Mouse (Mus musculus) monocyte, adult 2 months (primary cell): ENCODE data around the gene Gas6.

Experiments used
- DNase-seq, 2 experiments: peaks; one replicate each; pipeline ENCODE4 v3.0.0; 2022; ENCODE audit warnings: low spot score in 2 of 2, low read depth in 1 of 2

The Gas6 gene

GRCm38 (mm10) chr8:13506849-13507248, 12.6 kb upstream of the Gas6 start:
- no peak for DNase-seq

DNA sequence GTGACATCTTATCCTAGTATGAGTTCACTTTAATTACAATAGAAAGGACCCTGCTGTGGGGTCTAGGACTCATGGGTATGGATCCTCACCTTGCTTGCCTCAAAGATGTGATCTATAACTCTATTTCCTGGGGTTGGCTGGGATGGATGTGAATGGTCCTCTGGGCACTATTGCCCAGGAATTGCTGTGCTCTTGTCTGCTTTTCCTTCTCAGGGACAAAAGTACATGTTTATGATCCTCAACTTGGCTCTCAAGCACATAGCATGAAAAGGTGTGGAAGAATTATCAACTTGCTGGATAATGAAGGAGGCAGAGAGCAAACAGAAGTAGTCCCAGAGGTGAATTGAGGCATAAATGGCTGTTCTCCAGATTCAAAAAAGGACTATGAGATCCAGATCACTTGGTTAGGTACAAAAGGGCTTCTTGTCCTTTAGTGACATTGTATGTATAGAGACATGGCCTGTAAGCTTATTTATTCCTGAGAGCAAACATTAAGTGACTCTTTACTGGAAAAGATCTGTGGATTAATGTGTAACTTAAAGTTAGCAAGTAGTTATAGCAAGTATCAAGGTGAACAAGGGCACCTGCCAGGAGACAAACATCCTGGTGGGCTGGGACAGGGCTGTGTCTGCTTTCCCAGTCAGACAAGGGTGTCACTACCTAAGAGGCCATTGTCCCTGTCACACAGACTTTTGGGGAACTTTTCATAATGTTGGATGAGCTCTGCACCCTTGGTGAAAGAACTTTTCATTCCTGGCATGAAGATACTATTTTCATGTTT, 10.8 kb upstream of the Gas6 start:
- no peak for DNase-seq

DNA sequence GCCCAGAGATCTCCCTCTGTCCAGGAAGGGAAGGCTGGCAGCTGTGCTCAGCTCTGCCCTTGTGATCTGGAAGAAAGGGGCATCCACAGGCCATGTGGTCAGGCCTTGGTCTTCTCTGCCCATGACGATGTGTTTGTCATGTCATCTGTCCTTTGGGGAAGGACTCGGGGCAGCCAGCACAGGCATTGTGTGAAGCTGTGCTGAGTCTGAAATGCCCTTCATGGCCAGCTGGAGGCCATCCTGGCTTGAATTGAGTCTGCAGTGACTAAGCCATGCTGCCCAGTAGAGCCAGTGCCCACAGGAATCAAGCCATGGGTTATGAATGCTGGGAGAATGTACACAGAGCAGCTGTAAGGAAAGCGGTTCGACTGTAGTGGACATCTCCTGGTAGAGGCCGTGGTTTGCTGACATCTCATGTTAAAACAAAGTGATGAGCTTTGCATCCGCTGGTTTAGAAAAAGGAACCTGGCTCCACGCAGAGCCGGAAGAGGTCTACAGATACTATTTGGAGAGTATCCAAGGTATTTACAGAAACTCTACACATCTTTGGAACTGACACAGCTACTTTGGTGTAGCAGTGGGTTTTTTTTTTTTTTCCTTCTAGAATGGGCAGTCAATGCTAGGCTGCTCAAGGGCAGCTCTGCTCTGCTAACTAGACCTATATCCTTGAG, 9.8 kb upstream of the Gas6 start:
- no peak for DNase-seq

- no peak for DNase-seq
Observed at GRCm38 (mm10) chr8:13501221-13501620, 6.9 kb upstream of the Gas6 start.

DNA sequence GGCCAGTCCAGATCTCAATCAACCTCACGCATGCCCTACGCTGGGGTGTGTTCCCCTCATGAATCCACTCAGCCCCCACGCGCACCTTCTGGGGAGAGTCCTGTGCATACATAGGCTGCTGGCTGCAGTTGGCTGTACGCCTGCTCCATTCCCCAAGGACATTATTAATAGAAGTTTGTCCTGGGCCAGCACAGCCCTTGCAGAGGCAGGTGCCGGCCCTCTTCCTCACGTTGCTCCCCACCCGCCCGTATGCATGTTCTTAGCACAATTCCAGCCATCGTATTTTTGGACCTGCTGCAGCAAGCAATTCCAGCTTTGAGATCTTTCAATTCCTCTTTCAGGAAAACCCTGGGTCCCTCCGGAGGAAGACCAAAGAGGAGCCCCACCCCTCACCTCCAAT, 1.3 kb downstream of the Gas6 start:
- DNase-seq: no peak

GRCm38 (mm10) chr8:13492198-13492995, 1.9 kb downstream of the Gas6 start:
- DNase-seq: no peak

DNA sequence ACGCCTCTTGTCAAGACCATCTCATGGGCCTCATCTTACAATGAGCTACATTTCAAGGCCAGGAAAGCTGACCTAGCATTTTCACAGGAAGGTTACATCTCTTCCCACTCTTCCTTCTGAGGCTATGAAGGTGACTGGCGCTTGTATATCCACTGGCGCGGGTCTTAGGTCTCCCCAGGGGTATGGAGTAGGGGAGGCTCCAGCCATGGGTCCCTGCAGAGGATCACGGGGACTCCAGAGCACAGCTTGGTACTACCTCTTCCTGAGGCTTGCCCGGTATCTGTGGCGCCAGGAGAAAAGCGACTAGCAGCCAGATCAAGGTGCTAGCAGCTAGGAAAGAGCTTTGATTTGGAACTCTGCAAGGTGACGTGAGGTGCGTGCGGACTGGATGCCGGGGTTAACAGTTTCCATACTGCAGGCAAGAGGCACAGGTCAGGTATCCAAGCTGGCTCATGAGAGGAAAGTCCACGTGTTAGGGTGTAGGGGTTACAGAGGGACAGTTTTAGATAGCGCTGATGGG, 2.7 kb downstream of the Gas6 start:
- no peak for DNase-seq

GRCm38 (mm10) chr8:13489986-13490910, 4.0 kb downstream of the Gas6 start:
- DNase-seq: no peak

DNA sequence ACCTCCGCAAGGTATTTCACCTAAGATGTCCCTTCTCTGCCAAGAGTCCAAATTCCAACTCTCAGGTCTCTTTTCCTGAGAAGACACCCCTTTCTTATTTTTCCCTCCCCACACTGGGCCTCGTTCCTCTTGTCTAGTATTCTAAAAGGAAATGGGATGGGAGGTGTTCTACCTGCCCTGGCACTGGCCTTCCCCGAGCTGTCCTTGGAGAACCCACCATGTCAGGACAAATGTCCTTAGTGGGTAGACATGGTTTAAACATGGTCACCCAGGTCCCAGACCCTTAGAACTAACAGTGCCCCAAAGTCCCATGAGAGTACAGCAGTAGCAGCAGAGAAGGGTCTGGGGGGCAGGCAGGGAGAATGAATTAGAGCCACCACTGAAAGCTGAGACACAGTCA, 4.9 kb downstream of the Gas6 start:
- DNase-seq: no peak

DNA sequence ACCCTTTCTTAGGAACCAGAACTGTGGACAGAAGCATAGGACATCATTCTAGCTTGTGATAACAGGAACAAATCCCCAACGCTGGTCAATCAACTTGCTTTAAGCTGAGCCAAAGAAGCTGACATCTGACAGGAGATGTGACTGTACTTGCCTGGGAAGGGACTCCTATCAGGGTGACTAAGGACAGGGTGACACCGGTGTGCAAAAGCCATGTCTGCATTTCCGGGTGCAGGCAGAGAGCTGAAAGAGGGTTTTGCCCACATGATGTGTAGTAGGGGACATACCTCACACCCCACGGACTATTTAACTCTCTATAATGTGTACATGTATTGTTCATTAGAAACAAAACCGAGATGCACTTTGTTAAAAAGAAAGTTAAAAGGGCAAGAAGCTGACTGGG, 11.1 kb downstream of the Gas6 start:
- DNase-seq: no peak

DNA sequence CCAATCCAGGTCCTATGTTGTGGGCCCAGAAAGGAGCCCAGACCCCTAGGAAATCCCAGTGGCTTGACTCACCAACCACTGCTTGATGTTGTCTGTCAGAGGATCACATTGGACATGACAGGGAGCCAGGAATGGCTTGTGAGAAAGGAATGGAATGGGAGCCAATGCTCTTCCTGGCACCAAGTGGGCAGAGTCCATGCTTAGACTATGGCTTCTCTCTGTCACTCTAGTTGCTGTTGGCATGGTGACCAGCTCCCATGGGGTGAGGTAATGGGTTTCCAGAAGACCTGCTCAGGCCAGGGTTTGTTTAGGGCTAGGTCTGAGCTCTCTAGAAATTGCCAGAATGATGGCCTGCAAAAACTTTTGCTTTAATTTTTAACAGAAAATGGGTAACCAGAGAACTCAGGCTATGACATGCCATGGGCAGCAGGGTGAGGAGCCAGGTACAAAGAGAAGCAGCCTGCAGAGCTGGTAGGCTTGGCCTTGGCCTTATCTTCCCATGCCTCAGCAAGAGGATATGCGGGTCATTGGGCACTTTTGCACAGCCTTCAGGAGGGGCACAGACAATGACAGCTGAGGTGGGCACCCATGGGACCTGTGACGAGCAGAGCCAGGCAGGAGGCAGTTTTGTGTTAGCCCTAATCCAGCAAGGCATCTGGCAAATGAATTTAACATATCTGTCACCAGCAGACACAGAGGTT, 12.0 kb downstream of the Gas6 start:
- no peak for DNase-seq

GRCm38 (mm10) chr8:13481596-13481995, 12.7 kb downstream of the Gas6 start:
- DNase-seq: no peak

- DNase-seq: no peak
Observed at GRCm38 (mm10) chr8:13481089-13481554, 13.2 kb downstream of the Gas6 start.

- DNase-seq: no peak
Observed at GRCm38 (mm10) chr8:13475892-13476291, 18.4 kb downstream of the Gas6 start.

DNA sequence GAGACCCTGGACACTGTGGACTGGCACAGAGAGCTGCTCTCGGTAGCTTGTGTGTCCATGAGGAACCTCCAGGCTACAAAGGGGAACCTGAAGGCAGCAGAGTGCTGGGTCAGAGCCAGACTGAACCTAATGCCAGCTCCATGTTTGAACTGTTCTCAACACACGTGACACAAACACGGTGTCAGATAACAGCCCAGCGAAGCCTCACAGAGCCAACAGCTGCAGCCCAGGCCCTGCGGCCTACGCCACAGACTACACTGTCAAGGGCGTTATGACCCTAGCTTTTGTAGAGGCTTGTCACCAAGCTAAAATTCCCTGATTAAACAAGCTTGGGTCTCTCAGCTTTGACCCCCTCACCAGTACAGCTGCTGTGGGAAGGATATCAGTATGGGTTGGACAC, 22.0 kb downstream of the Gas6 start:
- DNase-seq: no peak

GRCm38 (mm10) chr8:13471484-13471883, 22.8 kb downstream of the Gas6 start:
- DNase-seq: no peak

DNA sequence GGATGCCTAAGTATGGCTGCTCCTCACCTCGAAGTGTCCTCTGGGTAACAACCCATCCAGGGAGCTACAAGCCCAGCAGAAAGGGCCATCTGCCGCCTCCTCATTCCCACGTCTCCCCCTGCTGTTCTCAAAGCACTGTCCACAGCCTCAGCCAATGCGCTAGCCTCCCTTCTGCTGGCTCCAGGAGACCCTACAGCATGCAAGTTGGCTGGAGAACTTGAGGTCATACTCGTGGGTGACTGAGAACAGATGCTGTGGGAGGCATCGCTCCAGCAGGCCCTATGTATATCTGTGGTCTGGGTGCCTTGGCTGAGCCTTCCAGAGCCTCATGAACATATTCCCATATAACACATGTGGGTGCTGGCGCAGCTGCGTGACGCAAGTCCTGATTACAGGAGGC, 25.6 kb downstream of the Gas6 start:
- no peak for DNase-seq

DNA sequence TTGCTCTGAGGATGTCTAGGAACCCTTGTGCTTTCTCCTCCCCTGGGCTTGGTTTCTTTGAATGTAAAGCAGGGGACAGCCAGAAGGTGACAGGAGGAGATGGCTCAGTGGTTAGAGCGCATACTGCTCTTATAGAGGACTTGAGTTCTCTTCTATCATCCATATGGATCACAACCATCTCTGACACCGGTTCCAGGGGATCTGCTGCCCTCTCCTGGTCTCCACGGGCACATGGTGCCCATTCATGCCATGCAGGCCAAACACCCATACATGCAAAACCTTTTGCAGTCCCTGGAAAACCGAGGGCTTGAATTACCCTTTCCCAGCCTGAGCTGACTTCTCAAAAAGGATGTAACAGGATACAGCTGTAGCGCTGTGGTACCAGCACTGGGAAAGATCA, 27.3 kb downstream of the Gas6 start:
- DNase-seq: no peak

GRCm38 (mm10) chr8:13465324-13465723, 29.0 kb downstream of the Gas6 start:
- no peak for DNase-seq

- no peak for DNase-seq
Observed at GRCm38 (mm10) chr8:13462392-13462791, 31.9 kb downstream of the Gas6 start.
